Mouse (Mus musculus): ENCODE data around the gene Rtn4rl2. TPM values are rescaled to one million over a fixed set of nuclear protein-coding genes. Genes with fewer than 3 reads are reported as not detected.
"Not testable (repeated sequence)": the region's sequence is repeated elsewhere in the genome, so short reads cannot be mapped to it uniquely, and the experiment has no call there.

Rtn4rl2 gene
- polyA plus RNA-seq, 1 experiment = not detected

- Histone ChIP-seq H3K9ac (ENCODE audit: low read depth, poor library complexity, severe bottlenecking) (no peak overlapping the region), H3K4me3 (ENCODE audit: low read depth, low read length) (no peak overlapping the region), H3K9me3 (replicated peaks; ENCODE audit: control insufficient read depth, insufficient read depth, low read length, poor library complexity, severe bottlenecking) (no peaks in the 10 kb centered on the region), H3K27me3 (ENCODE audit: control insufficient read depth, insufficient read depth, low read length, poor library complexity, severe bottlenecking) (no peaks in the 10 kb centered on the region), H3K36me3 (ENCODE audit: control insufficient read depth, insufficient read depth, low read length, poor library complexity, severe bottlenecking) (no peaks in the 10 kb centered on the region), H3K27ac (ENCODE audit: insufficient read depth, low read length) (no peak overlapping the region), H3K4me1 (ENCODE audit: control insufficient read depth, insufficient read depth, low read length) (no peaks in the 10 kb centered on the region)
- TF ChIP-seq CTCF (IDR thresholded peaks at IDR 0.05; ENCODE audit: low read depth, low read length) = no peak
- TF ChIP-seq EP300 (IDR thresholded peaks at IDR 0.05; ENCODE audit: insufficient read depth, low read depth, low read length) = no peak
- TF ChIP-seq POLR2A (IDR thresholded peaks at IDR 0.05; ENCODE audit: insufficient read depth, low read length) = no peak
Measured at GRCm38 (mm10) chr2:84918188-84918587, 31.7 kb upstream of the Rtn4rl2 start.

DNA sequence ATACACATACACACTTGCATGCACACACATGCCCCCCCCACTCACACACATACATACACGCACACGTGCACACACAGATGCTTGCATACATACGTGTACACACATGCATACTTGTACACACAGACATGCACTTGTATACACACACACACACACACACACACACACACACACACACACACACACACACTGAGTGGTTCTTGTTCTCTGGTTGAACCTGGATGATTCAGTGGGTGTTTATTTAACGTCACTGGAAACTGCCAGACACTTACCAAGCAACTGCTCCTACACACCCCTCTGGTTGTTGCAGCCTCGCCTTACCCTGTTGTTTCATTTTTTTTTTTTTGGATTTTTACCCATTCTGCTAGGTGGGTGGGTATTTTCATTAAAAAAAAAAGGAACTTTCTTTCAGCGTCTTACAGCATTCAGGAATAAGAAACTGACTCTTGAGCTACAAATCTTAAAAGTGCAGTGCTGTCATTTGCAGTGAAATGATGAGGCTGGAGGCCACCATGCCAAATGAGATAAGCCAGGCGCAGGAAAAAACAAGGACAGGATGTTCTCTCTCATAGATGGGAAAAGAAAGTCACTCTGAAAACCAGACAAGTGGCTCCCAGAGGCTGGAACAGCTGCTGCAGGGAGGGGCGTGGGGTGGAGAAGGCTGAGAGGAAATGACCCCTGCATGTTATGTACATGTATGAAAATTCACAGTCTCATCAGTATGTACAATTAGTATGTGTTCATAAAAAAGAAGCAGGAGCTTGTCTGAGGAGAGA, 30.2 kb upstream of the Rtn4rl2 start:
- Histone ChIP-seq H3K27me3 (ENCODE audit: control insufficient read depth, insufficient read depth, low read length, poor library complexity, severe bottlenecking) (no peaks in the 10 kb centered on the region), H3K4me1 (ENCODE audit: control insufficient read depth, insufficient read depth, low read length) (no peaks in the 10 kb centered on the region), H3K27ac (ENCODE audit: insufficient read depth, low read length) (no peak overlapping the region), H3K36me3 (ENCODE audit: control insufficient read depth, insufficient read depth, low read length, poor library complexity, severe bottlenecking) (no peaks in the 10 kb centered on the region), H3K9me3 (replicated peaks; ENCODE audit: control insufficient read depth, insufficient read depth, low read length, poor library complexity, severe bottlenecking) (no peaks in the 10 kb centered on the region), H3K9ac (ENCODE audit: low read depth, poor library complexity, severe bottlenecking) (no peak overlapping the region), H3K4me3 (ENCODE audit: low read depth, low read length) (no peak overlapping the region)
- TF ChIP-seq EP300 (IDR thresholded peaks at IDR 0.05; ENCODE audit: insufficient read depth, low read depth, low read length) = no peak
- no peak for TF ChIP-seq POLR2A (IDR thresholded peaks at IDR 0.05; ENCODE audit: insufficient read depth, low read length)
- TF ChIP-seq CTCF (IDR thresholded peaks at IDR 0.05; ENCODE audit: low read depth, low read length) = no peak

- Histone ChIP-seq H3K27me3 (ENCODE audit: control insufficient read depth, insufficient read depth, low read length, poor library complexity, severe bottlenecking) (no peaks in the 10 kb centered on the region), H3K4me1 (ENCODE audit: control insufficient read depth, insufficient read depth, low read length) (no peaks in the 10 kb centered on the region), H3K9ac (ENCODE audit: low read depth, poor library complexity, severe bottlenecking) (no peak overlapping the region), H3K27ac (ENCODE audit: insufficient read depth, low read length) (no peak overlapping the region), H3K4me3 (ENCODE audit: low read depth, low read length) (no peak overlapping the region), H3K36me3 (ENCODE audit: control insufficient read depth, insufficient read depth, low read length, poor library complexity, severe bottlenecking) (no peaks in the 10 kb centered on the region), H3K9me3 (replicated peaks; ENCODE audit: control insufficient read depth, insufficient read depth, low read length, poor library complexity, severe bottlenecking) (no peaks in the 10 kb centered on the region)
- TF ChIP-seq CTCF (IDR thresholded peaks at IDR 0.05; ENCODE audit: low read depth, low read length) (no peak), POLR2A (IDR thresholded peaks at IDR 0.05; ENCODE audit: insufficient read depth, low read length) (no peak), EP300 (IDR thresholded peaks at IDR 0.05; ENCODE audit: insufficient read depth, low read depth, low read length) (no peak)
Measured at GRCm38 (mm10) chr2:84915330-84915729, 28.8 kb upstream of the Rtn4rl2 start.

DNA sequence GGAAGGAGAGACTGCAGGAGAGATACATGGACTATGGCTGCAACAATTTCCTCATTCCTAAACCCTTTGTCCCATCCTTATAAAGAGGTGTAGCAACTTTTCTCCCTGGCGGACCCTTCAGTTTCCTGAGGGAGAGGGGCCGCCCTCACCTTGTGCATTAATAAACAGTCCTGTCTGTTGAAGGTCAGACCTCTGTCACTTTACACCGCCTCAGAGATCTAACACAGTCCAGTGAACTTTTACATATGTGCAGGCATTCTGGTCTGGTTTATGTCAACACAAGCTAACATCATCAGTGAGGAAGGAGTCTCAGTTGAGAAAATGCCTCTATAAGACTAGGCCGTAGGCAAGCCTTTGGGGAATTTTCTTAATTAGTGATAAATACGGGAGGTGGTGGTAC, 27.4 kb upstream of the Rtn4rl2 start:
- Histone ChIP-seq H3K4me3 (ENCODE audit: low read depth, low read length) (no peak overlapping the region), H3K9ac (ENCODE audit: low read depth, poor library complexity, severe bottlenecking) (no peak overlapping the region), H3K27me3 (ENCODE audit: control insufficient read depth, insufficient read depth, low read length, poor library complexity, severe bottlenecking) (no peaks in the 10 kb centered on the region), H3K9me3 (replicated peaks; ENCODE audit: control insufficient read depth, insufficient read depth, low read length, poor library complexity, severe bottlenecking) (no peaks in the 10 kb centered on the region), H3K36me3 (ENCODE audit: control insufficient read depth, insufficient read depth, low read length, poor library complexity, severe bottlenecking) (no peaks in the 10 kb centered on the region), H3K4me1 (ENCODE audit: control insufficient read depth, insufficient read depth, low read length) (no peaks in the 10 kb centered on the region), H3K27ac (ENCODE audit: insufficient read depth, low read length) (no peak overlapping the region)
- TF ChIP-seq EP300 (IDR thresholded peaks at IDR 0.05; ENCODE audit: insufficient read depth, low read depth, low read length) (no peak), CTCF (IDR thresholded peaks at IDR 0.05; ENCODE audit: low read depth, low read length) (no peak), POLR2A (IDR thresholded peaks at IDR 0.05; ENCODE audit: insufficient read depth, low read length) (no peak)

- Histone ChIP-seq H3K36me3 (ENCODE audit: control insufficient read depth, insufficient read depth, low read length, poor library complexity, severe bottlenecking) (no peaks in the 10 kb centered on the region), H3K27me3 (ENCODE audit: control insufficient read depth, insufficient read depth, low read length, poor library complexity, severe bottlenecking) (no peaks in the 10 kb centered on the region), H3K9me3 (replicated peaks; ENCODE audit: control insufficient read depth, insufficient read depth, low read length, poor library complexity, severe bottlenecking) (no peaks in the 10 kb centered on the region), H3K4me1 (ENCODE audit: control insufficient read depth, insufficient read depth, low read length) (no peaks in the 10 kb centered on the region), H3K27ac (ENCODE audit: insufficient read depth, low read length) (no peak overlapping the region), H3K4me3 (ENCODE audit: low read depth, low read length) (no peak overlapping the region), H3K9ac (ENCODE audit: low read depth, poor library complexity, severe bottlenecking) (no peak overlapping the region)
- TF ChIP-seq CTCF (IDR thresholded peaks at IDR 0.05; ENCODE audit: low read depth, low read length) (no peak), POLR2A (IDR thresholded peaks at IDR 0.05; ENCODE audit: insufficient read depth, low read length) (no peak), EP300 (IDR thresholded peaks at IDR 0.05; ENCODE audit: insufficient read depth, low read depth, low read length) (no peak)
Measured at GRCm38 (mm10) chr2:84912722-84913121, 26.2 kb upstream of the Rtn4rl2 start.

DNA sequence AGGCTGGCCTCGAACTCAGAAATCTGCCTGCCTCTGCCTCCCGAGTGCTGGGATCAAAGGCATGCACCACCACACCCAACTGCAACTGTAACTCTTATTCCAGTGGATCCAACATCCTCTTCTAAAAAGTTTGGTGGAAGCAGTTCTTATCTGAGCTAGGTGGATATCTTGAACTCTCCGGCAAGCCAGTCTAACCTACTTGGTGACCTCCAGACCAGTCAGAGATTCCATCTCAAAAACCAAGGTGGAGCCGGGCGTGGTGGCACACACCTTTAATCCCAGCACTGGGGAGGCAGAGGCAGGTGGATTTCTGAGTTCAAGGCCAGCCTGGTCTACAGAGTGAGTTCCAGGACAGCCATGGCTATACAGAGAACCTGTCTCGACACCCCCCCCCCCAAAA, 10.2 kb upstream of the Rtn4rl2 start:
- not testable (repeated sequence) for H3K27ac ChIP-seq (ENCODE audit: insufficient read depth, low read length); H3K9me3 ChIP-seq (replicated peaks; ENCODE audit: control insufficient read depth, insufficient read depth, low read length, poor library complexity, severe bottlenecking); H3K4me3 ChIP-seq (ENCODE audit: low read depth, low read length); H3K27me3 ChIP-seq (ENCODE audit: control insufficient read depth, insufficient read depth, low read length, poor library complexity, severe bottlenecking); H3K36me3 ChIP-seq (ENCODE audit: control insufficient read depth, insufficient read depth, low read length, poor library complexity, severe bottlenecking); H3K4me1 ChIP-seq (ENCODE audit: control insufficient read depth, insufficient read depth, low read length); H3K9ac ChIP-seq (ENCODE audit: low read depth, poor library complexity, severe bottlenecking)
